Mouse (Mus musculus) liver, embryonic 14.5 days (tissue): Measurements from ENCODE around the gene Fkbp2. TPM values are rescaled to one million over a fixed set of nuclear protein-coding genes. Genes with fewer than 3 reads are reported as not detected.

Source experiments
- ATAC-seq: fragments of 200-750 bp; cut with Nextera tagmentation; 2 replicates; pipeline ENCODE4 v1.8.0; 2017; ENCODE audit warnings: moderate number of reproducible peaks, mild to moderate bottlenecking, moderate library complexity; ENCODE audit not compliant: insufficient read depth
- DNase-seq, 3 experiments: peaks; one replicate each; pipeline ENCODE4 v3.0.0-alpha.2; 2012 to 2013; ENCODE audit warnings: low read depth in 3 of 3, low spot score in 3 of 3
- H3K27ac ChIP-seq: fragments of 300-500 bp; sonication (generic); 2 replicates; pipeline ENCODE4 v1.5.1; 2014; ENCODE audit warnings: moderate library complexity, mild to moderate bottlenecking, control low read depth, inconsistent platforms
- H3K27me3 ChIP-seq: fragments of 300-500 bp; sonication (generic); 2 replicates; pipeline ENCODE4 v1.6.1; 2014; ENCODE audit warnings: mild to moderate bottlenecking, low read length, moderate library complexity; ENCODE audit not compliant: control insufficient read depth, insufficient read depth
- H3K36me3 ChIP-seq: fragments of 300-500 bp; sonication (generic); replicated peaks from 2 replicates; pipeline ENCODE4 v1.6.1; 2014; ENCODE audit warnings: low read depth; ENCODE audit not compliant: control insufficient read depth, insufficient read depth
- H3K4me1 ChIP-seq, 2 experiments: fragments of 200-500 bp in 1 of 2; fragments of 300-500 bp in 1 of 2; sonication (generic) in 1 of 2; replicated peaks; 2 replicates each; pipeline ENCODE4 v1.6.1; 2012 to 2014; ENCODE audit warnings: antibody characterized with exemption in 1 of 2, inconsistent platforms in 1 of 2, low read length in 1 of 2; ENCODE audit not compliant: control insufficient read depth in 2 of 2, insufficient read depth in 2 of 2
- H3K4me2 ChIP-seq: fragments of 300-500 bp; sonication (generic); 2 replicates; pipeline ENCODE4 v1.6.1; 2014; ENCODE audit warnings: low read depth, mild to moderate bottlenecking, control low read depth, moderate library complexity
- H3K4me3 ChIP-seq, 2 experiments: fragments of 200-500 bp in 1 of 2; fragments of 300-500 bp in 1 of 2; sonication (generic) in 1 of 2; 2 replicates each; pipeline ENCODE4 v1.5.1; 2012 to 2014; ENCODE audit warnings: low read depth in 2 of 2, low read length in 2 of 2, mild to moderate bottlenecking in 2 of 2, control low read depth in 1 of 2, inconsistent platforms in 1 of 2, moderate library complexity in 1 of 2; ENCODE audit not compliant: insufficient read depth in 1 of 2
- H3K9ac ChIP-seq: fragments of 300-500 bp; sonication (generic); replicated peaks from 2 replicates; pipeline ENCODE4 v1.6.1; 2014; ENCODE audit warnings: mild to moderate bottlenecking, control low read depth, moderate library complexity
- H3K9me3 ChIP-seq: fragments of 300-500 bp; sonication (generic); 2 replicates; pipeline ENCODE4 v1.6.1; 2016; ENCODE audit warnings: low read length, mixed read lengths; ENCODE audit not compliant: control insufficient read depth
- CTCF ChIP-seq: IDR thresholded peaks from 2 replicates; pipeline ENCODE4 v1.5.1; 2016; ENCODE audit warnings: antibody characterized with exemption, low read depth, control low read depth
- EP300 ChIP-seq: IDR thresholded peaks from 2 replicates; pipeline ENCODE4 v1.6.1; 2016; ENCODE audit warnings: antibody characterized with exemption, low read depth
- WGBS: fragments of 180-500 bp; shearing (Covaris S2); extraction: QIAGEN DNeasy Blood & Tissue Kit; methylation state at CpG from one replicate; pipeline ENCODE4 v1.1.7; 2014; ENCODE audit not compliant: insufficient replicate concordance; 5-methylcytosine and 5-hydroxymethylcytosine counted together
- polyA plus RNA-seq, 2 experiments: library from polyadenylated mRNA; depleted of rRNA in 1 of 2; stranded (reverse) in 1 of 2; unstranded in 1 of 2; fragments of >200 nt; fragmentation: Nextera tagmentation in 1 of 2; extraction: Ambion mirVana in 1 of 2; gene quantifications; 2 replicates each; pipeline versions ENCODE4 v1.2.1 to v1.2.3; 2012 to 2014

Gene Fkbp2
- polyA plus RNA-seq, 2 experiments, result 46.1 to 65.7 TPM

DNA sequence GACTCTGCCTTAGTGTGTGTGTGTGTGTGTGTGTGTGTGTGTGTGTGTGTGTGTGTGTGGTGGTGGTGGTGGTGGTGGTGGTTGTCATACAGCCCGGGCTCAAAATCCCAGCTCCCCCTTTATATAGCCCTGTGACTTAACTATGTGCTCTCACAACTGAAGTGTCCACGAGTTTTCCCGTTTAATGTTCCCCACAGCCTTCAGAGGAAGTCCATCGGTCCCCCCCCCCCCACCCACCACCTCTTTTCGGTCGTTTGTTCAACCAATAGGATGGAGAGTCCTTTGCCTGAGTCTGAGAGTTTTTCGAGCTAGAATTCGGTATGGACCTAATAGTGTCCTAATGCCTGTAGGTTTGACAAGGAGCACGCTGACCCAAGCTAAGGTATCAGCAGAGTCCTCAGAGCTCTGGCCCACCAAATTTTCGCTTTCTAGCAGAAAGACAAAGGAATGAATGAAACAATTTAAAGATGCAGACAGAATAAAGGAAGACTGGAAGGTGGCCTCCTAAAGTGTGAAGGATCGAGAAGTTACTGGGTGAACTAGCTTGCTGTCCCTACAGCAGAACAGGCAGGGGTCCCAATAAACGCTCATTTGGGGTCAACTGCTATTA is 6.6 kb downstream of the Fkbp2 start:
- Histone ChIP-seq H3K4me3 (peak overlapping the region; percentile 71 to 94), H3K4me1 (peaks cover 28 to 34% of the 10 kb centered on the region in 2 experiments), H3K9ac (peak overlapping the region; percentile 49), H3K4me2 (peak overlapping the region; percentile 96), H3K9me3 (no peaks in the 10 kb centered on the region), H3K27me3 (peaks cover 3% of the 10 kb centered on the region; the same call in 1 of the 2 replicates), H3K36me3 (peaks cover 6% of the 10 kb centered on the region), H3K27ac (peak overlapping the region; percentile 38; the same call in 1 of the 2 replicates)
- no peak for ATAC-seq
- 31% methylated on average over 12 of the region's 12 CpGs for WGBS
- TF ChIP-seq EP300 (no peak), CTCF (no peak)
- DNase-seq, result no peak

DNA sequence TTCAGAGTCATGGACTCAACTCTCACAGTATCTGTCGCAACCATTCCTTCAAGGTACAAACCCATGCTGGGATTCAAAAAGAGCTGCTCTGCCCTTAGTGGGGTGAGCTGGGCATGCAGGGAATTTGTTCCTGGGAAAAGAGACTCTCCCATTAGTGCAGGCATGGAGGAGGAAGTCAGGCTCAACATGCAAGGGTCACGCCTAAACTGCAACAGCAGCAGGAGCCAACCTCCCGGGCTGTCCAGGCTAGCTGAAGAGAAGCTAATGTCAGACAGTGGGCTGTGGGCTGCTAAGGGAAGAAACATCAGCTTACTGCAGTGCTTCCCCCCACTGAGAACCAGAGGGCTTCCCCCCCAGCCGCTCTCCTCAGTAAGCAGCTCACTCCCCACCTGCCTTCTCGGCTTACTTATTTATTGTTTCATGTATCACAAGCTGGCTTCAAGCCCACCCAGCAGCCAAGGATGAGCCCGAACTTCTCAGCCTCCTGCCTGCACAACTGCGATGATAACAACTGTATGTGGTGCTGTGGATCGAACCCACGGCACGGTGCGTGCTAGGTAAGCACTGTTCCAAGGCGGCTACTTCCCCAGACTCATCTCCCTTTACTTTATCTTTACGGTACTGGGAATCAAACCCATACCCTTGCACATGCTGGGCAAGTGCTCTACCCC is 7.9 kb downstream of the Fkbp2 start:
- no peak for TF ChIP-seq EP300
- TF ChIP-seq CTCF, result no peak
- DNase-seq, result no peak
- Histone ChIP-seq H3K27ac (no peak overlapping the region), H3K9me3 (no peaks in the 10 kb centered on the region), H3K9ac (0 out of 2 replicates have a peak overlapping the region, but pooled peaks have one; percentile 14), H3K4me2 (no peak overlapping the region), H3K36me3 (peaks cover 6% of the 10 kb centered on the region), H3K27me3 (peaks cover 3% of the 10 kb centered on the region; the same call in 1 of the 2 replicates), H3K4me1 (peaks cover 24 to 29% of the 10 kb centered on the region in 2 experiments), H3K4me3 (no peak overlapping the region)
- no peak for ATAC-seq
- 76% methylated on average over 13 of the region's 13 CpGs for WGBS

DNA sequence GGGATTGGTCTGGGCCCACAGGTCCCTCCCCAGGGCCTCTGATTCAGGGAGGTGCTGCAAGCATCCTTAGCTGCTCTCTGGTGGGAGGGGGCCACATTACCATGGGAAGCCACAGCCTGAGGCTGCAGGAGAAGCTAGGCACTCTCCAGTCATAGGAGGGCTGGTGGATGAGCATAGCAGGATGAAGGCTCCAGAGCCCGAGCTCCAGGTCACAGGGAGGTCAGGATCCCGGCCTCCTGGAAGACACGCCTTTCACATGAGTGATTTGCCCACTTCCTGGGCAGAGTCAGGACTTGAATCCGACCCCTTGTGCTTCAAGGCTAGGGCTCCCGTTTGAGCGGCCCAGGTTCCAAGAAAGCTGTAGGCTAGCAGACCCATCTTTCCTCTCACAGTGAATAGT is 8.7 kb downstream of the Fkbp2 start:
- Histone ChIP-seq H3K4me1 (peaks cover 24 to 27% of the 10 kb centered on the region in 2 experiments), H3K9ac (no peak overlapping the region), H3K4me3 (no peak overlapping the region), H3K27me3 (peaks cover 3% of the 10 kb centered on the region; the same call in 1 of the 2 replicates), H3K4me2 (no peak overlapping the region), H3K9me3 (no peaks in the 10 kb centered on the region), H3K27ac (no peak overlapping the region), H3K36me3 (peaks cover under 1% of the 10 kb centered on the region; the same call in 1 of the 2 replicates)
- DNase-seq (no peak), ATAC-seq (no peak)
- WGBS, result 52% methylated on average over 6 of the region's 6 CpGs
- no peak for TF ChIP-seq EP300
- TF ChIP-seq CTCF, result no peak

DNA sequence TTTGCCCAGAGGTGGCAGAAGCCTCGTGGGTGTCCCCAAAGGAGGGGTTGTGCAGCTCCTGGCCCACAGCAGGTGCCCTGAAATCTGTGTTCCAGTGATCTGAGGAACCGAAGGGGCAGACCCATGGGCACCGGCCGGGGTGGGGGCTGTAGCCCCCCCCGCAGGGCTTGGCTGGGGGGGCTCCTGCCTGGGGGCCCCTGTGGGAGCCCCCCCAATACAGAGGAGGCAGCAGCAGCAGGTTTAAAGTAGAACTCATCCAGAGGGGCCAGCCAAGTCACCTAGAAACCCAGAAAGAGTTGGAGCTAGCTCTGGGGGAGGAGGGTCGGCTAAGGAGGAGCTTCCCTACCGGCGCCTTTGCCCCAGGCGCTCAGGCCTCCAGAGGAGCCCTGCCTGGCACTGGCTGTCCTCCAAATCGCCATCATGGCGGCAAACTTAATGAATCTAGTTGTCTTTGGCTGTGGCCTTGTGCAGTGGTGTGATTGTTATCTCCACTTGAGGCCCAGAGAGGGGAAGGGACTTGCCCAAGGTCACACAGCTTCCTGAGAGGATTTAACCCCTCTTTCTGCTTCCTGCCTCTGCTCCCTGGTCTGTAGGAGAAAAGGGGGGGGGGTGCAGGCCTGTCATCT is 9.7 kb downstream of the Fkbp2 start:
- Histone ChIP-seq H3K4me3 (peak overlapping the region in 1 of 2 experiments; percentile 66; a peak in 2 of 4 replicates), H3K27ac (no peak overlapping the region), H3K9ac (no peak overlapping the region; the same call in none of the 2 replicates), H3K27me3 (peaks cover 3% of the 10 kb centered on the region; the same call in 1 of the 2 replicates), H3K4me1 (peaks cover 24% of the 10 kb centered on the region in 2 experiments), H3K9me3 (no peaks in the 10 kb centered on the region), H3K36me3 (no peaks in the 10 kb centered on the region), H3K4me2 (peak overlapping the region; percentile 91)
- 27% methylated on average over 11 of the region's 11 CpGs for WGBS
- DNase-seq (no peak), ATAC-seq (no peak)
- TF ChIP-seq CTCF (no peak), EP300 (no peak)
